Mouse (Mus musculus) lung, embryonic 16.5 days (tissue): ENCODE measurements around the gene Wdr1. TPM values are rescaled to one million over a fixed set of nuclear protein-coding genes. Genes with fewer than 3 reads are reported as not detected.
A peak's percentile ranks its signal among the peaks of the same experiment; 100 is the strongest.
"Not testable (repeated sequence)": the region's sequence is repeated elsewhere in the genome, so short reads cannot be mapped to it uniquely, and the experiment has no call there.

Experiments used
- ATAC-seq: fragments of 200-750 bp; cut with Nextera tagmentation; 2 replicates; pipeline ENCODE4 v1.8.0; 2017; ENCODE audit warnings: low read depth, mild to moderate bottlenecking, moderate library complexity
- H3K27ac ChIP-seq: fragments of 300-500 bp; sonication (generic); 2 replicates; pipeline ENCODE4 v1.5.1; 2014; ENCODE audit warnings: mild to moderate bottlenecking, control low read depth, low read length
- H3K27me3 ChIP-seq: fragments of 300-500 bp; sonication (generic); 2 replicates; pipeline ENCODE4 v1.6.1; 2014; ENCODE audit warnings: low read depth, low read length, mixed read lengths; ENCODE audit not compliant: control insufficient read depth, insufficient read depth
- H3K36me3 ChIP-seq: fragments of 300-500 bp; sonication (generic); 2 replicates; pipeline ENCODE4 v1.6.1; 2014; ENCODE audit warnings: low read length; ENCODE audit not compliant: control insufficient read depth, insufficient read depth
- H3K4me1 ChIP-seq: fragments of 300-500 bp; sonication (generic); replicated peaks from 2 replicates; pipeline ENCODE4 v1.6.1; 2014; ENCODE audit warnings: low read length, mixed read lengths; ENCODE audit not compliant: control insufficient read depth, insufficient read depth
- H3K4me2 ChIP-seq: fragments of 300-500 bp; sonication (generic); 2 replicates; pipeline ENCODE4 v1.6.1; 2014; ENCODE audit warnings: low read depth, low read length, control low read depth
- H3K4me3 ChIP-seq: fragments of 300-500 bp; sonication (generic); 2 replicates; pipeline ENCODE4 v1.5.1; 2014; ENCODE audit warnings: mild to moderate bottlenecking, low read length, control low read depth
- H3K9ac ChIP-seq: fragments of 300-500 bp; sonication (generic); 2 replicates; pipeline ENCODE4 v1.6.1; 2014; ENCODE audit warnings: low read length, control low read depth
- H3K9me3 ChIP-seq: fragments of 300-500 bp; sonication (generic); 2 replicates; pipeline ENCODE4 v1.6.1; 2016; ENCODE audit warnings: low read length; ENCODE audit not compliant: control insufficient read depth
- WGBS: fragments of 180-500 bp; shearing (Covaris S2); extraction: QIAGEN DNeasy Blood & Tissue Kit; methylation state at CpG from one replicate; pipeline ENCODE4 v1.1.7; 2014; 5-methylcytosine and 5-hydroxymethylcytosine counted together
- polyA plus RNA-seq: library from polyadenylated mRNA; unstranded; fragments of >200 nt; fragmentation: Nextera tagmentation; extraction: Ambion mirVana; gene quantifications from 2 replicates; pipeline ENCODE4 v1.2.1, GENCODE M21; 2015

Gene Wdr1
- polyA plus RNA-seq, 1 experiment from 2014 or later, result 207 TPM

- H3K27ac ChIP-seq, result peak overlapping the region; percentile 80
- not testable (repeated sequence) for H3K9me3 ChIP-seq
- peak; percentile 24 for ATAC-seq
These were observed 83.5 kb downstream of the Wdr1 start for GRCm38 (mm10) chr5:38479545-38479907.

DNA sequence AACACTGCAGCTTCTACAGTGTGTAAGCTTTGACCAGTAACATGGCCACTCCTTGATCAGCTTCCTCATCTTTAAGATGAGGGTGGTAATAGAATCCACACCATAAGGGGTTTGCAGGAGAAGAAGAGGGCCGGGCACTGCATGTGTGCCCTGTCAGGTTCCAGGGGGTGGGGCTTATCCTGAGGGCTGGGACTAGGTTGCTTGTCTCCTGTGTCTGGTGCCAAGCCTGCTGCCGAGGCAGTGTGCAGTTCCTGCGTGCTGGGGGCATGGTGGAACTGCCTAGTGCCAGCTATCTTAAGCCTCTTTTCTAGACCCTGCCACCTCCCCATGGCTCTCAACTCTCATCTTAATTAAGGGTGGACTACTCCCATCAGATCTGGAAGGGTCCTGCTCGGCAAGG, 84.0 kb downstream of the Wdr1 start:
- peak overlapping the region; percentile 68 for H3K4me2 ChIP-seq
- no peak overlapping the region; the same call in 1 of the 2 replicates for H3K9ac ChIP-seq
- no peak overlapping the region for H3K27ac ChIP-seq
- WGBS, result 14% methylated on average over 4 of the region's 4 CpGs
- H3K36me3 ChIP-seq, result no peaks in the 10 kb centered on the region
- H3K9me3 ChIP-seq, result no peaks in the 10 kb centered on the region
- ATAC-seq, result peak; percentile 29
- no peaks in the 10 kb centered on the region for H3K27me3 ChIP-seq
- peaks cover 11% of the 10 kb centered on the region for H3K4me1 ChIP-seq
- H3K4me3 ChIP-seq, result no peak overlapping the region

More at GRCm38 (mm10) chr5:38479545-38479907, 83.5 kb downstream of the Wdr1 start:
- not testable (repeated sequence) for H3K36me3 ChIP-seq, H3K27me3 ChIP-seq
- peak overlapping the region; percentile 53 for H3K4me3 ChIP-seq
- peak overlapping the region; percentile 68 for H3K4me2 ChIP-seq
- H3K4me1 ChIP-seq, result peaks cover 11% of the 10 kb centered on the region
- H3K9ac ChIP-seq, result peak overlapping the region; percentile 61

DNA sequence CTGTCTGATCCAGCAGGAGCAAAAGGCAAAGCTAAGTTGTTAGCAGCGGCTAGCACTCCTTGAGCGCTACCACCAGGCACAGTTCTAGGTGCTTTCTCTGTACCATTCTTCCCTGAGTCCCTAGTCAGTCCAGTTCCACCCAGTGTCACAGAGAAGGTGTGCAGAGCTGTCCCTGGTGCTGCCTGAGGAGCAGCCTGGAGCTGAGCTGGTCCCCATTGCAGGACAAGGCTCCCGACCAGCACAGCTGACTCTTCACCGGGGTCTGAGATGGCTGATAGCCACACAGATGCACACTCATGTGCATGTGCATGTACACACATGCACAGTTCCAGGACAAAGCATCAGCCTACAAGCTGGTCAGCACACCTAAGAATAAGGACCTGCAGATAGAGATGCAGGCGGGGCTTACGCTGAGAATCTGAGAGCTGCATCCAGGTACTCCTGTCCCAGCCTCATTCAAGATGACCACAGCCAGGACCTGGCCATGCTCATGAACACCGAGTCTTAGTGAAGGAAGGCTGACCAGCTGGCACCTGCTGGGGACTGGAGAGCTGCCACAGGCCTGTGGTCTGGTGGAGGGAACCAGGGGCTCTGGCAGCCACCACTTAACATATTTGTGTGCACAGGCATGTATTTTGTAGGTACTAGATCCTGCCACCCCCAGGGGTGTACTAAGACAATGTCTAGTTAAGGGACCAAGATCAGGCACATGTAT, 85.1 kb downstream of the Wdr1 start:
- Histone ChIP-seq H3K27me3 (no peaks in the 10 kb centered on the region), H3K4me1 (peaks cover 11% of the 10 kb centered on the region), H3K36me3 (no peaks in the 10 kb centered on the region), H3K4me2 (no peak overlapping the region), H3K27ac (no peak overlapping the region), H3K4me3 (no peak overlapping the region), H3K9me3 (no peaks in the 10 kb centered on the region), H3K9ac (no peak overlapping the region)
- ATAC-seq, result no peak
- 71% methylated on average over 7 of the region's 7 CpGs for WGBS

- no peak overlapping the region for H3K4me2 ChIP-seq
- ATAC-seq, result no peak
- H3K27me3 ChIP-seq, result no peaks in the 10 kb centered on the region
- no peak overlapping the region for H3K4me3 ChIP-seq
- no peaks in the 10 kb centered on the region for H3K36me3 ChIP-seq
- no peak overlapping the region for H3K27ac ChIP-seq
- peaks cover 11% of the 10 kb centered on the region for H3K4me1 ChIP-seq
- H3K9ac ChIP-seq, result no peak overlapping the region
- 85% methylated on average over 25 of the region's 25 CpGs for WGBS
- no peaks in the 10 kb centered on the region for H3K9me3 ChIP-seq
These were observed 86.0 kb downstream of the Wdr1 start for GRCm38 (mm10) chr5:38476861-38477565.

Other genes with a start within 250 kb of the Wdr1 start
- not detected in 2 replicates for gene Drd5, start 243.9 kb downstream of the Wdr1 start, polyA plus RNA-seq
- gene Slc2a9, start 60.1 kb downstream of the Wdr1 start, polyA plus RNA-seq, result 1.2 and 2.4 TPM in 2 replicates
- 13.2 and 16.6 TPM in 2 replicates for gene Zfp518b, start 121.6 kb upstream of the Wdr1 start, polyA plus RNA-seq